Mouse (Mus musculus) right cerebral cortex, postnatal 25 days (tissue): ENCODE measurements at regions not wholly inside any gene's neighbourhood (a gene's known extent, or its start where the extent isn't known, plus 50 kb on each side); places are given as distances from the start of the nearest gene placed in this dataset.

Source experiments
- DNase-seq: peaks from one replicate; pipeline ENCODE4 v3.0.0; 2022

- no peak for DNase-seq
Measured at GRCm38 (mm10) chrX:97434327-97434726, 57.3 kb upstream of the Eda2r start.

GRCm38 (mm10) chrX:97431391-97431803, 54.4 kb upstream of the Eda2r start:
- DNase-seq, result peak; percentile 25
